9 mouse cellular contexts compared by ENCODE assay signal in the genomic region with DNA sequence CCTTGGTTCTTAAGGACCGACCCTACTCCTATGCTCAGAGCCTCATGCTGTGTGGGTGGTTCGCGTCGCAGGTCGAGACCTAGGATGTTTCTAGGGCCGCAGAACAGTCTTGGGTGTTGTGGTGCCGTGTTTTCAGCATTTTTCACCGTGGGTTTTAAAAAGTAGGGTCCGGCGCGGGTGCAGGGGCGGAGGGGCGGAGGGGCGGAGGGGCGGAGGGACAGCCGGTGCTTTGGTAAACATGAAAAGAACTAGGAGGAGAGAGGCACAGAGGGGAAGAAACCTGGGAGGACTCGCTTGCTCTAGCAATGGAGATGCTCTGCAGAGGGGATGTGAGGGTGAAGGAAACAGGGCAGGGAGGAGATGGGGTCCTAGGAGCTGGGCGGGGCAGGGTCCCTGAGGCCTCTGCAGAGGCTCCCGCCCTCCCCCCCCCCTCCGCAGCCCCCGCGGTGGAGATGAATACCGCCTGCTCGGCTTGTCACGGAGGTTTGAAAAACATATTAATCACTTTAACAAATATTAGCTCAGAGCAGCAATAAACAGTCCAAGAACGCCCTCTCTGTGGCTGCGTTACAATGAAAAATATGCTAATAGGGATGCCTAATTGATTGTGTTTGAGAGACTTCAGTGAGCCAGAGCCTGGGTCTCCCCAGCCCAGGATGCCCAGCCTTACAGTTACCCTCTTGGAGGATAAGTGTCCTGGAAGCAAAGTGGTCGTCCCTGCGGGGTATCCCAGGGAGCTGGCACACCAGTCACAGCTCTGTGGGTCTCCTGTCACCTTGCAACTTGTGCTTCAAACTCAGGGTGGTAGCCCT.
A peak's percentile ranks its signal among the peaks of the same experiment; 100 is the strongest.
DNase-seq lines count a peak whose midpoint lies in the region; ATAC-seq and TF ChIP-seq lines count a peak whose summit lies in the region.
"Had no signal": no experiment of that assay in that cellular context is flagged by ENCODE, and none has a peak within 500 bp of the region (broad histone marks: within the 10 kb centered on the region; RNA-seq: fewer than 3 reads in every experiment).

No protein-coding gene starts in this region.

- H3K9ac ChIP-seq in lung, embryonic 14.5 days: no peak overlapping the region
- H3K9ac ChIP-seq in lung, postnatal 0 days (replicated peaks; ENCODE audit: low read depth): no peak overlapping the region
- peak overlapping the region; percentile 25; the same call in 1 of the 2 replicates for H3K9ac ChIP-seq in forebrain, postnatal 0 days
- peak overlapping the region; percentile 18; the same call in 1 of the 2 replicates for H3K9ac ChIP-seq in limb, embryonic 11.5 days (ENCODE audit: low read length)
- no peak overlapping the region for H3K9ac ChIP-seq in stomach, embryonic 14.5 days (replicated peaks; ENCODE audit: low read depth, low read length)

- DNase-seq in lung, embryonic 14.5 days: peak; percentile 27
- DNase-seq in lung, postnatal 0 days (ENCODE audit: low spot score): no peak
- DNase-seq in forebrain, postnatal 0 days: no peak
- DNase-seq in limb, embryonic 11.5 days (ENCODE audit: low spot score): no peak
- no peak for DNase-seq in left cerebral cortex, adult 8-10 months (ENCODE audit: low spot score in 2 of 2)
- no peak for DNase-seq in right cerebral cortex, adult 18-20 months
- DNase-seq: heart, adult 11 months; right cerebral cortex, postnatal 14 days had no signal

- H3K9me3 ChIP-seq in lung, embryonic 14.5 days (ENCODE audit: low read depth, low read length): no peaks in the 10 kb centered on the region
- H3K9me3 ChIP-seq in lung, postnatal 0 days (ENCODE audit: low read length): no peaks in the 10 kb centered on the region
- H3K9me3 ChIP-seq in forebrain, postnatal 0 days (ENCODE audit: low read length): no peaks in the 10 kb centered on the region
- H3K9me3 ChIP-seq in limb, embryonic 11.5 days (ENCODE audit: control insufficient read depth, low read length): no peaks in the 10 kb centered on the region
- no peaks in the 10 kb centered on the region for H3K9me3 ChIP-seq in stomach, embryonic 14.5 days (ENCODE audit: control insufficient read depth, low read depth, low read length)

- no peaks in the 10 kb centered on the region for H3K36me3 ChIP-seq in lung, embryonic 14.5 days (ENCODE audit: insufficient read depth)
- H3K36me3 ChIP-seq in lung, postnatal 0 days (ENCODE audit: insufficient read depth, low read length): no peaks in the 10 kb centered on the region
- no peaks in the 10 kb centered on the region for H3K36me3 ChIP-seq in forebrain, postnatal 0 days (ENCODE audit: insufficient read depth)
- H3K36me3 ChIP-seq in limb, embryonic 11.5 days (ENCODE audit: control insufficient read depth, insufficient read depth, low read length): no peaks in the 10 kb centered on the region
- no peaks in the 10 kb centered on the region for H3K36me3 ChIP-seq in stomach, embryonic 14.5 days (ENCODE audit: control insufficient read depth, insufficient read depth, low read length)

- TF ChIP-seq EP300 in lung, postnatal 0 days (IDR thresholded peaks at IDR 0.05): no peak

- H3K4me3 ChIP-seq in lung, embryonic 14.5 days (ENCODE audit: low read depth, low read length): peak overlapping the region; percentile 8; the same call in 1 of the 2 replicates
- H3K4me3 ChIP-seq in lung, postnatal 0 days (ENCODE audit: low read depth, low read length): no peak overlapping the region
- H3K4me3 ChIP-seq in forebrain, postnatal 0 days (ENCODE audit: low read depth, low read length): no peak overlapping the region
- peak overlapping the region; percentile 5; the same call in 1 of the 2 replicates for H3K4me3 ChIP-seq in limb, embryonic 11.5 days (ENCODE audit: low read depth, low read length)
- H3K4me3 ChIP-seq in stomach, embryonic 14.5 days (ENCODE audit: low read depth, low read length): 0 out of 2 replicates have a peak overlapping the region, but pooled peaks have one; percentile 10

- H3K27me3 ChIP-seq in lung, embryonic 14.5 days (ENCODE audit: insufficient read depth, low read length): no peaks in the 10 kb centered on the region
- H3K27me3 ChIP-seq in lung, postnatal 0 days (replicated peaks; ENCODE audit: insufficient read depth, low read length): no peaks in the 10 kb centered on the region
- H3K27me3 ChIP-seq in forebrain, postnatal 0 days (ENCODE audit: insufficient read depth, low read length): no peaks in the 10 kb centered on the region
- peaks cover 11% of the 10 kb centered on the region; the same call in 1 of the 2 replicates for H3K27me3 ChIP-seq in limb, embryonic 11.5 days (ENCODE audit: control insufficient read depth, insufficient read depth, low read length)
- H3K27me3 ChIP-seq in stomach, embryonic 14.5 days (ENCODE audit: control insufficient read depth, insufficient read depth, low read length): no peaks in the 10 kb centered on the region

- H3K27ac ChIP-seq in lung, embryonic 14.5 days (ENCODE audit: low read depth): no peak overlapping the region
- H3K27ac ChIP-seq in lung, postnatal 0 days (ENCODE audit: low read length): no peak overlapping the region
- no peak overlapping the region for H3K27ac ChIP-seq in forebrain, postnatal 0 days (ENCODE audit: low read depth, low read length)
- no peak overlapping the region for H3K27ac ChIP-seq in limb, embryonic 11.5 days (replicated peaks; ENCODE audit: low read depth, low read length)
- H3K27ac ChIP-seq in stomach, embryonic 14.5 days (ENCODE audit: low read length): peak overlapping the region; percentile 10; the same call in 1 of the 2 replicates

- WGBS in lung, embryonic 14.5 days: 8% methylated on average over 26 of the region's 29 CpGs
- 9% methylated on average over 28 of the region's 29 CpGs for WGBS in lung, postnatal 0 days
- WGBS in forebrain, postnatal 0 days: 8% methylated on average over 29 of the region's 29 CpGs
- 4% methylated on average over 29 of the region's 29 CpGs for WGBS in limb, embryonic 11.5 days
- WGBS in stomach, embryonic 14.5 days: 4% methylated on average over 28 of the region's 29 CpGs

- peak overlapping the region; percentile 55 for H3K4me2 ChIP-seq in lung, embryonic 14.5 days
- H3K4me2 ChIP-seq in lung, postnatal 0 days (replicated peaks; ENCODE audit: low read depth, low read length): no peak overlapping the region
- H3K4me2 ChIP-seq in forebrain, postnatal 0 days (ENCODE audit: low read depth): peak overlapping the region; percentile 31
- H3K4me2 ChIP-seq in limb, embryonic 11.5 days (ENCODE audit: low read depth, severe bottlenecking): peak overlapping the region; percentile 33
- peak overlapping the region; percentile 37 for H3K4me2 ChIP-seq in stomach, embryonic 14.5 days (replicated peaks; ENCODE audit: low read depth, low read length)

- no peak for TF ChIP-seq CTCF in lung, embryonic 14.5 days (IDR thresholded peaks at IDR 0.05; ENCODE audit: low read depth)
- no peak for TF ChIP-seq CTCF in lung, postnatal 0 days (IDR thresholded peaks at IDR 0.05)
- TF ChIP-seq CTCF in forebrain, postnatal 0 days (IDR thresholded peaks at IDR 0.05; ENCODE audit: low read depth): no peak

- 0 out of 2 replicates have a peak, but pooled peaks have one; percentile 18 for ATAC-seq in lung, embryonic 14.5 days (ENCODE audit: insufficient read depth)
- ATAC-seq in lung, postnatal 0 days: no peak
- no peak for ATAC-seq in forebrain, postnatal 0 days
- ATAC-seq in limb, embryonic 11.5 days (ENCODE audit: insufficient number of reproducible peaks, low FRiP score, low TSS enrichment, low read depth): no peak
- no peak; the same call in 1 of the 2 replicates for ATAC-seq in stomach, embryonic 14.5 days (ENCODE audit: insufficient number of reproducible peaks, insufficient read depth, low FRiP score, low read depth)

- H3K4me1 ChIP-seq in lung, embryonic 14.5 days (ENCODE audit: insufficient read depth): peaks cover 15% of the 10 kb centered on the region
- H3K4me1 ChIP-seq in lung, postnatal 0 days (ENCODE audit: insufficient read depth, low read depth, low read length): no peaks in the 10 kb centered on the region
- H3K4me1 ChIP-seq in forebrain, postnatal 0 days (ENCODE audit: insufficient read depth): peaks cover 7% of the 10 kb centered on the region; the same call in 1 of the 2 replicates
- H3K4me1 ChIP-seq in limb, embryonic 11.5 days (ENCODE audit: control insufficient read depth, insufficient read depth, low read length): 0 out of 2 replicates have a peak, but pooled peaks cover 2% of the 10 kb centered on the region
- peaks cover 17% of the 10 kb centered on the region; the same call in 1 of the 2 replicates for H3K4me1 ChIP-seq in stomach, embryonic 14.5 days (ENCODE audit: control insufficient read depth, insufficient read depth, low read length)

Comparison
In these comparisons a context has a peak if more than half of its experiments do, and no peak if none do; other contexts are left out.
1. H3K4me3 ChIP-seq: peak in lung, embryonic 14.5 days (single experiment), limb, embryonic 11.5 days (single experiment) and stomach, embryonic 14.5 days (single experiment); none in lung, postnatal 0 days (single experiment) and forebrain, postnatal 0 days (single experiment).
2. H3K9ac ChIP-seq: peak in forebrain, postnatal 0 days (single experiment) and limb, embryonic 11.5 days (single experiment); none in lung, embryonic 14.5 days (single experiment), lung, postnatal 0 days (single experiment) and stomach, embryonic 14.5 days (single experiment).